Mouse (Mus musculus): ENCODE measurements at regions not wholly inside any gene's neighbourhood (a gene's known extent, or its start where the extent isn't known, plus 50 kb on each side); places are given as distances from the start of the nearest gene placed in this dataset.

- Histone ChIP-seq H3K27ac (ENCODE audit: low read depth, low read length) (no peak overlapping the region), H3K4me1 (ENCODE audit: control insufficient read depth, insufficient read depth, low read length) (no peaks in the 10 kb centered on the region), H3K4me2 (replicated peaks; ENCODE audit: low read depth, low read length) (no peak overlapping the region), H3K36me3 (ENCODE audit: control insufficient read depth, insufficient read depth, low read length) (no peaks in the 10 kb centered on the region), H3K27me3 (ENCODE audit: control insufficient read depth, insufficient read depth, low read length) (no peaks in the 10 kb centered on the region), H3K4me3 (ENCODE audit: low read length) (no peak overlapping the region), H3K9me3 (ENCODE audit: control insufficient read depth, low read length) (no peaks in the 10 kb centered on the region), H3K9ac (ENCODE audit: low read depth, low read length) (no peak overlapping the region)
- ATAC-seq (ENCODE audit: low FRiP score, low TSS enrichment): no peak
- 91% methylated on average over 6 of the region's 6 CpGs for WGBS
Measured at GRCm38 (mm10) chr17:27364899-27365298, 156.3 kb downstream of the Grm4 start.

- 89% methylated on average over 7 of the region's 7 CpGs for WGBS
- H3K4me2 ChIP-seq (replicated peaks; ENCODE audit: low read depth, low read length): no peak overlapping the region
- no peak overlapping the region for H3K4me3 ChIP-seq (ENCODE audit: low read length)
- H3K36me3 ChIP-seq (ENCODE audit: control insufficient read depth, insufficient read depth, low read length): no peaks in the 10 kb centered on the region
- no peak for ATAC-seq (ENCODE audit: low FRiP score, low TSS enrichment)
- H3K9ac ChIP-seq (ENCODE audit: low read depth, low read length): no peak overlapping the region
- H3K27me3 ChIP-seq (ENCODE audit: control insufficient read depth, insufficient read depth, low read length): no peaks in the 10 kb centered on the region
- 0 out of 2 replicates have a peak, but pooled peaks cover under 1% of the 10 kb centered on the region for H3K4me1 ChIP-seq (ENCODE audit: control insufficient read depth, insufficient read depth, low read length)
- H3K9me3 ChIP-seq (ENCODE audit: control insufficient read depth, low read length): no peaks in the 10 kb centered on the region
- H3K27ac ChIP-seq (ENCODE audit: low read depth, low read length): no peak overlapping the region
Measured at GRCm38 (mm10) chr17:27364338-27364737, 156.9 kb downstream of the Grm4 start.

- H3K4me3 ChIP-seq (ENCODE audit: low read length): no peak overlapping the region
- H3K9ac ChIP-seq (ENCODE audit: low read depth, low read length): no peak overlapping the region
- no peak overlapping the region for H3K4me2 ChIP-seq (replicated peaks; ENCODE audit: low read depth, low read length)
- no peaks in the 10 kb centered on the region for H3K27me3 ChIP-seq (ENCODE audit: control insufficient read depth, insufficient read depth, low read length)
- no peaks in the 10 kb centered on the region for H3K36me3 ChIP-seq (ENCODE audit: control insufficient read depth, insufficient read depth, low read length)
- no peak overlapping the region for H3K27ac ChIP-seq (ENCODE audit: low read depth, low read length)
- no peak for ATAC-seq (ENCODE audit: low FRiP score, low TSS enrichment)
- 73% methylated on average over 6 of the region's 6 CpGs for WGBS
- H3K4me1 ChIP-seq (ENCODE audit: control insufficient read depth, insufficient read depth, low read length): 0 out of 2 replicates have a peak, but pooled peaks cover 3% of the 10 kb centered on the region
- H3K9me3 ChIP-seq (ENCODE audit: control insufficient read depth, low read length): no peaks in the 10 kb centered on the region
Measured at GRCm38 (mm10) chr17:27363911-27364310, 157.3 kb downstream of the Grm4 start.

- H3K27ac ChIP-seq (ENCODE audit: low read depth, low read length): no peak overlapping the region
- H3K4me3 ChIP-seq (ENCODE audit: low read length): no peak overlapping the region
- ATAC-seq (ENCODE audit: low FRiP score, low TSS enrichment): no peak
- H3K4me2 ChIP-seq (replicated peaks; ENCODE audit: low read depth, low read length): no peak overlapping the region
- WGBS: 90% methylated on average over 8 of the region's 8 CpGs
- no peaks in the 10 kb centered on the region for H3K36me3 ChIP-seq (ENCODE audit: control insufficient read depth, insufficient read depth, low read length)
- H3K9ac ChIP-seq (ENCODE audit: low read depth, low read length): no peak overlapping the region
- H3K4me1 ChIP-seq (ENCODE audit: control insufficient read depth, insufficient read depth, low read length): 0 out of 2 replicates have a peak, but pooled peaks cover 3% of the 10 kb centered on the region
- no peaks in the 10 kb centered on the region for H3K9me3 ChIP-seq (ENCODE audit: control insufficient read depth, low read length)
- no peaks in the 10 kb centered on the region for H3K27me3 ChIP-seq (ENCODE audit: control insufficient read depth, insufficient read depth, low read length)
Measured at GRCm38 (mm10) chr17:27362221-27362620, 158.0 kb upstream of the Lemd2 start.

- 78% methylated on average over 2 of the region's 2 CpGs for WGBS
- H3K9me3 ChIP-seq (ENCODE audit: control insufficient read depth, low read length): no peaks in the 10 kb centered on the region
- H3K27me3 ChIP-seq (ENCODE audit: control insufficient read depth, insufficient read depth, low read length): no peaks in the 10 kb centered on the region
- H3K4me1 ChIP-seq (ENCODE audit: control insufficient read depth, insufficient read depth, low read length): 0 out of 2 replicates have a peak, but pooled peaks cover 3% of the 10 kb centered on the region
- H3K36me3 ChIP-seq (ENCODE audit: control insufficient read depth, insufficient read depth, low read length): no peaks in the 10 kb centered on the region
- H3K4me3 ChIP-seq (ENCODE audit: low read length): no peak overlapping the region
- no peak overlapping the region for H3K4me2 ChIP-seq (replicated peaks; ENCODE audit: low read depth, low read length)
- no peak overlapping the region for H3K9ac ChIP-seq (ENCODE audit: low read depth, low read length)
- no peak overlapping the region for H3K27ac ChIP-seq (ENCODE audit: low read depth, low read length)
- ATAC-seq (ENCODE audit: low FRiP score, low TSS enrichment): no peak
Measured at GRCm38 (mm10) chr17:27361362-27361761, 157.1 kb upstream of the Lemd2 start.

GRCm38 (mm10) chr17:27356862-27357261 is 152.6 kb upstream of the Lemd2 start:
- Histone ChIP-seq H3K36me3 (ENCODE audit: control insufficient read depth, insufficient read depth, low read length) (no peaks in the 10 kb centered on the region), H3K27ac (ENCODE audit: low read depth, low read length) (no peak overlapping the region), H3K9me3 (ENCODE audit: control insufficient read depth, low read length) (no peaks in the 10 kb centered on the region), H3K4me3 (ENCODE audit: low read length) (no peak overlapping the region), H3K27me3 (ENCODE audit: control insufficient read depth, insufficient read depth, low read length) (no peaks in the 10 kb centered on the region), H3K4me1 (ENCODE audit: control insufficient read depth, insufficient read depth, low read length) (0 out of 2 replicates have a peak, but pooled peaks cover 3% of the 10 kb centered on the region), H3K9ac (ENCODE audit: low read depth, low read length) (no peak overlapping the region), H3K4me2 (replicated peaks; ENCODE audit: low read depth, low read length) (no peak overlapping the region)
- WGBS: 84% methylated on average over 3 of the region's 3 CpGs
- no peak for ATAC-seq (ENCODE audit: low FRiP score, low TSS enrichment)

GRCm38 (mm10) chr17:27355717-27356116 is 151.4 kb upstream of the Lemd2 start:
- no peak for ATAC-seq (ENCODE audit: low FRiP score, low TSS enrichment)
- Histone ChIP-seq H3K27ac (ENCODE audit: low read depth, low read length) (no peak overlapping the region), H3K27me3 (ENCODE audit: control insufficient read depth, insufficient read depth, low read length) (no peaks in the 10 kb centered on the region), H3K4me3 (ENCODE audit: low read length) (no peak overlapping the region), H3K9me3 (ENCODE audit: control insufficient read depth, low read length) (no peaks in the 10 kb centered on the region), H3K9ac (ENCODE audit: low read depth, low read length) (no peak overlapping the region), H3K36me3 (ENCODE audit: control insufficient read depth, insufficient read depth, low read length) (no peaks in the 10 kb centered on the region), H3K4me2 (replicated peaks; ENCODE audit: low read depth, low read length) (no peak overlapping the region), H3K4me1 (ENCODE audit: control insufficient read depth, insufficient read depth, low read length) (0 out of 2 replicates have a peak, but pooled peaks cover 3% of the 10 kb centered on the region)
- WGBS: 95% methylated on average over 9 of the region's 9 CpGs

- 92% methylated on average over 4 of the region's 4 CpGs for WGBS
Measured at GRCm38 (mm10) chr17:27355056-27355455, 150.8 kb upstream of the Lemd2 start.

GRCm38 (mm10) chr17:27349911-27350310 is 145.6 kb upstream of the Lemd2 start:
- 91% methylated on average over 9 of the region's 9 CpGs for WGBS
- Histone ChIP-seq H3K4me2 (replicated peaks; ENCODE audit: low read depth, low read length) (no peak overlapping the region), H3K27ac (ENCODE audit: low read depth, low read length) (no peak overlapping the region), H3K36me3 (ENCODE audit: control insufficient read depth, insufficient read depth, low read length) (no peaks in the 10 kb centered on the region), H3K4me3 (ENCODE audit: low read length) (no peak overlapping the region), H3K4me1 (ENCODE audit: control insufficient read depth, insufficient read depth, low read length) (no peaks in the 10 kb centered on the region), H3K9me3 (ENCODE audit: control insufficient read depth, low read length) (no peaks in the 10 kb centered on the region), H3K9ac (ENCODE audit: low read depth, low read length) (no peak overlapping the region), H3K27me3 (ENCODE audit: control insufficient read depth, insufficient read depth, low read length) (no peaks in the 10 kb centered on the region)
- no peak for ATAC-seq (ENCODE audit: low FRiP score, low TSS enrichment)

More at GRCm38 (mm10) chr17:27355056-27355455, 150.8 kb upstream of the Lemd2 start:
- H3K36me3 ChIP-seq (ENCODE audit: control insufficient read depth, insufficient read depth, low read length): no peaks in the 10 kb centered on the region
- ATAC-seq (ENCODE audit: low FRiP score, low TSS enrichment): no peak
- no peaks in the 10 kb centered on the region for H3K27me3 ChIP-seq (ENCODE audit: control insufficient read depth, insufficient read depth, low read length)
- H3K9ac ChIP-seq (ENCODE audit: low read depth, low read length): no peak overlapping the region
- H3K4me1 ChIP-seq (ENCODE audit: control insufficient read depth, insufficient read depth, low read length): 0 out of 2 replicates have a peak, but pooled peaks cover 3% of the 10 kb centered on the region
- H3K27ac ChIP-seq (ENCODE audit: low read depth, low read length): no peak overlapping the region
- no peak overlapping the region for H3K4me2 ChIP-seq (replicated peaks; ENCODE audit: low read depth, low read length)
- H3K4me3 ChIP-seq (ENCODE audit: low read length): no peak overlapping the region
- H3K9me3 ChIP-seq (ENCODE audit: control insufficient read depth, low read length): no peaks in the 10 kb centered on the region

Measured in kidney, embryonic 14.5 days (tissue).